Mouse (Mus musculus): Measurements from ENCODE around the gene Tac2.

- TF ChIP-seq CTCF (IDR thresholded peaks at IDR 0.05 in 2 of 3, conservative IDR thresholded peaks at IDR 0.05 in 1 of 3; ENCODE audit: control insufficient read depth in 1 of 3, insufficient read depth in 1 of 3, low read depth in 2 of 3, low read length in 3 of 3, poor library complexity in 1 of 3, severe bottlenecking in 1 of 3) (no peak), POLR2A (IDR thresholded peaks at IDR 0.05; ENCODE audit: control insufficient read depth in 1 of 2, insufficient read depth in 1 of 2, low read depth in 1 of 2, low read length in 2 of 2, poor library complexity in 1 of 2) (no peak), ZMIZ1 (IDR thresholded peaks at IDR 0.05; ENCODE audit: low read depth, low read length) (no peak), MYB (IDR thresholded peaks at IDR 0.05; ENCODE audit: low read depth, low read length) (no peak), EP300 (IDR thresholded peaks at IDR 0.05; ENCODE audit: low read depth in 1 of 2, low read length in 2 of 2) (no peak), SMC3 (IDR thresholded peaks at IDR 0.05; ENCODE audit: low read depth, low read length) (no peak), ZKSCAN1 (IDR thresholded peaks at IDR 0.05; ENCODE audit: low read depth, low read length) (no peak), MAX (IDR thresholded peaks at IDR 0.05; ENCODE audit: low read length) (no peak), ELF1 (IDR thresholded peaks at IDR 0.05; ENCODE audit: low read depth, low read length) (no peak)
These were observed 45.1 kb upstream of the Tac2 start for GRCm38 (mm10) chr10:127679208-127679607.
